Mouse (Mus musculus) bone marrow macrophage, adult 2 months (primary cell): ENCODE measurements around the gene Sh3rf3.

Experiments
- CTCF ChIP-seq: IDR thresholded peaks from 2 replicates; pipeline ENCODE4 v1.5.1; 2012; ENCODE audit warnings: low read depth, mild to moderate bottlenecking, low read length, moderate library complexity
- POLR2A ChIP-seq: IDR thresholded peaks from 2 replicates; pipeline ENCODE4 v1.6.1; 2012; ENCODE audit warnings: mild to moderate bottlenecking, low read depth, low read length, borderline replicate concordance

GRCm38 (mm10) chr10:58937521-58937920, 124.4 kb downstream of the Sh3rf3 start:
- TF ChIP-seq POLR2A (no peak), CTCF (no peak)
